Comparison of ENCODE assay signal across 33 mouse cellular contexts in genomic region chr17:63326227-63326626, GRCm38 (mm10).
DNase-seq lines count a peak whose midpoint lies in the region; ATAC-seq and TF ChIP-seq lines count a peak whose summit lies in the region.
"Had no signal": no experiment of that assay in that cellular context is flagged by ENCODE, and none has a peak within 500 bp of the region (broad histone marks: within the 10 kb centered on the region; RNA-seq: fewer than 3 reads in every experiment).

No protein-coding gene starts in this region.

- no peak for TF ChIP-seq CTCF in gastrocnemius, adult 2 months (IDR thresholded peaks at IDR 0.05)

- no peak overlapping the region for H3K9ac ChIP-seq in forebrain, embryonic 14.5 days (ENCODE audit: low read length)
- no peak overlapping the region for H3K9ac ChIP-seq in forebrain, embryonic 12.5 days
- H3K9ac ChIP-seq in forebrain, embryonic 16.5 days (replicated peaks; ENCODE audit: low read depth, low read length) = no peak overlapping the region
- H3K9ac ChIP-seq in midbrain, embryonic 11.5 days (ENCODE audit: low read length) = no peak overlapping the region
- H3K9ac ChIP-seq: embryonic facial prominence, embryonic 13.5 days; heart, embryonic 12.5 days; heart, embryonic 15.5 days; hindbrain, embryonic 13.5 days; intestine, embryonic 15.5 days had no signal

- no peak overlapping the region for H3K4me3 ChIP-seq in forebrain, embryonic 14.5 days (ENCODE audit: low read depth, low read length)
- H3K4me3 ChIP-seq in forebrain, embryonic 12.5 days (replicated peaks) = no peak overlapping the region
- H3K4me3 ChIP-seq in gastrocnemius, adult 2 months = peak overlapping the region; percentile 28
- no peak overlapping the region for H3K4me3 ChIP-seq in forebrain, embryonic 16.5 days (replicated peaks; ENCODE audit: low read length)
- no peak overlapping the region for H3K4me3 ChIP-seq in midbrain, embryonic 11.5 days (ENCODE audit: low read depth, low read length)
- H3K4me3 ChIP-seq: embryonic facial prominence, embryonic 10.5 days; embryonic facial prominence, embryonic 13.5 days; erythroblast, embryonic 14.5 days; heart, embryonic 12.5 days; heart, embryonic 15.5 days; hindbrain, embryonic 10.5 days; hindbrain, embryonic 13.5 days; intestine, embryonic 15.5 days had no signal

- intact Hi-C loops in gastrocnemius, adult 2 months (cut with DNase I) = no loop called here
- intact Hi-C loops in gastrocnemius, postnatal 36 days (cut with DNase I) = loop anchor here (5.0 kb wide), 1 partner anchor 41 kb away; no protein-coding TSS in a partner anchor

- H3K27ac ChIP-seq in forebrain, embryonic 14.5 days (ENCODE audit: low read depth, low read length) = no peak overlapping the region
- H3K27ac ChIP-seq in forebrain, embryonic 12.5 days = no peak overlapping the region
- H3K27ac ChIP-seq in gastrocnemius, adult 2 months = peak overlapping the region; percentile 77
- H3K27ac ChIP-seq in forebrain, embryonic 16.5 days (ENCODE audit: low read length) = peak overlapping the region; percentile 65
- no peak overlapping the region for H3K27ac ChIP-seq in midbrain, embryonic 11.5 days (ENCODE audit: low read depth, low read length)
- H3K27ac ChIP-seq: embryonic facial prominence, embryonic 10.5 days; embryonic facial prominence, embryonic 13.5 days; heart, embryonic 15.5 days; hindbrain, embryonic 10.5 days; hindbrain, embryonic 13.5 days; intestine, embryonic 15.5 days had no signal

- DNase-seq in forebrain, embryonic 14.5 days (ENCODE audit: low spot score) = peak; percentile 67
- DNase-seq in gastrocnemius, adult 2 months = no peak
- DNase-seq in gastrocnemius, postnatal 36 days = no peak
- peak; percentile 47 for DNase-seq in brain, adult 2 months (ENCODE audit: low read depth, low spot score)
- DNase-seq in left cerebral cortex, adult 8-10 months (ENCODE audit: low spot score in 2 of 2) = no peak
- DNase-seq in midbrain, embryonic 11.5 days (ENCODE audit: low spot score, missing footprints) = no peak
- DNase-seq: adrenal gland, postnatal 10 days; adrenal gland, postnatal 36 days; B cell, adult 2 months; cerebellum, adult 11-12 months; cerebellum, adult 8-10 months; cerebellum, postnatal 10 days; cerebellum, postnatal 36 days; embryo, embryonic 11 days; gastrocnemius, postnatal 14 days; heart, adult 18-20 months; heart, postnatal 10 days; heart, postnatal 36 days; kidney, adult 11 months had no signal

- no peaks in the 10 kb centered on the region for H3K4me1 ChIP-seq in forebrain, embryonic 14.5 days (ENCODE audit: control insufficient read depth, insufficient read depth, low read length)
- H3K4me1 ChIP-seq in forebrain, embryonic 12.5 days = peaks cover 6% of the 10 kb centered on the region
- H3K4me1 ChIP-seq in forebrain, embryonic 16.5 days (replicated peaks; ENCODE audit: control insufficient read depth, insufficient read depth, low read length) = peaks cover 11% of the 10 kb centered on the region
- H3K4me1 ChIP-seq in midbrain, embryonic 11.5 days (ENCODE audit: control insufficient read depth, insufficient read depth, low read length) = peaks cover 4% of the 10 kb centered on the region; the same call in 1 of the 2 replicates
- H3K4me1 ChIP-seq: intestine, embryonic 15.5 days had no signal

- peak; percentile 68; the same call in 1 of the 2 replicates for ATAC-seq in forebrain, embryonic 14.5 days
- ATAC-seq in forebrain, embryonic 12.5 days (ENCODE audit: low FRiP score) = no peak
- ATAC-seq in forebrain, embryonic 16.5 days = peak; percentile 81
- ATAC-seq in midbrain, embryonic 11.5 days (ENCODE audit: low FRiP score) = no peak
- ATAC-seq: hindbrain, embryonic 16.5 days; intestine, embryonic 15.5 days; Patski had no signal

- no peaks in the 10 kb centered on the region for H3K27me3 ChIP-seq in forebrain, embryonic 14.5 days (replicated peaks; ENCODE audit: control insufficient read depth, insufficient read depth, low read length)
- H3K27me3 ChIP-seq in forebrain, embryonic 12.5 days = no peaks in the 10 kb centered on the region
- H3K27me3 ChIP-seq in forebrain, embryonic 16.5 days (replicated peaks; ENCODE audit: control insufficient read depth, insufficient read depth, low read length) = no peaks in the 10 kb centered on the region
- H3K27me3 ChIP-seq in midbrain, embryonic 11.5 days (ENCODE audit: control insufficient read depth, insufficient read depth, low read length) = no peaks in the 10 kb centered on the region
- H3K27me3 ChIP-seq: CH12.LX; embryonic facial prominence, embryonic 13.5 days; heart, embryonic 12.5 days; heart, embryonic 15.5 days; hindbrain, embryonic 13.5 days; intestine, embryonic 15.5 days; Patski had no signal

- H3K36me3 ChIP-seq in forebrain, embryonic 14.5 days (ENCODE audit: control insufficient read depth, insufficient read depth, low read length) = no peaks in the 10 kb centered on the region
- H3K36me3 ChIP-seq in forebrain, embryonic 12.5 days (replicated peaks) = no peaks in the 10 kb centered on the region
- no peaks in the 10 kb centered on the region for H3K36me3 ChIP-seq in forebrain, embryonic 16.5 days (ENCODE audit: control insufficient read depth, insufficient read depth)
- no peaks in the 10 kb centered on the region for H3K36me3 ChIP-seq in midbrain, embryonic 11.5 days (ENCODE audit: control insufficient read depth, insufficient read depth, low read length)
- H3K36me3 ChIP-seq: embryonic facial prominence, embryonic 10.5 days; embryonic facial prominence, embryonic 13.5 days; heart, embryonic 12.5 days; heart, embryonic 15.5 days; hindbrain, embryonic 10.5 days; hindbrain, embryonic 13.5 days; intestine, embryonic 15.5 days had no signal

- H3K4me2 ChIP-seq in forebrain, embryonic 14.5 days (ENCODE audit: low read length) = no peak overlapping the region
- H3K4me2 ChIP-seq in forebrain, embryonic 12.5 days = no peak overlapping the region
- no peak overlapping the region for H3K4me2 ChIP-seq in forebrain, embryonic 16.5 days (ENCODE audit: low read length)
- H3K4me2 ChIP-seq in midbrain, embryonic 11.5 days = no peak overlapping the region
- H3K4me2 ChIP-seq: embryonic facial prominence, embryonic 13.5 days; heart, embryonic 12.5 days; heart, embryonic 15.5 days; hindbrain, embryonic 13.5 days; intestine, embryonic 15.5 days had no signal

- WGBS in forebrain, embryonic 14.5 days = 83% methylated on average over 5 of the region's 5 CpGs
- WGBS in forebrain, embryonic 12.5 days = 90% methylated on average over 5 of the region's 5 CpGs
- WGBS in forebrain, embryonic 16.5 days = 75% methylated on average over 5 of the region's 5 CpGs
- WGBS in midbrain, embryonic 11.5 days = 91% methylated on average over 5 of the region's 5 CpGs

- no peaks in the 10 kb centered on the region for H3K9me3 ChIP-seq in forebrain, embryonic 14.5 days (replicated peaks; ENCODE audit: control insufficient read depth, low read length)
- H3K9me3 ChIP-seq in forebrain, embryonic 12.5 days = no peaks in the 10 kb centered on the region
- no peaks in the 10 kb centered on the region for H3K9me3 ChIP-seq in forebrain, embryonic 16.5 days (ENCODE audit: control insufficient read depth, low read length)
- no peaks in the 10 kb centered on the region for H3K9me3 ChIP-seq in midbrain, embryonic 11.5 days (ENCODE audit: control insufficient read depth, low read length)
- H3K9me3 ChIP-seq: embryonic facial prominence, embryonic 10.5 days; embryonic facial prominence, embryonic 13.5 days; G1E; heart, embryonic 12.5 days; heart, embryonic 15.5 days; hindbrain, embryonic 10.5 days; hindbrain, embryonic 13.5 days; intestine, embryonic 15.5 days had no signal

Comparison
In these comparisons a context has a peak if more than half of its experiments do, and no peak if none do; other contexts are left out.
1. ATAC-seq: peak in forebrain, embryonic 14.5 days (single experiment) and forebrain, embryonic 16.5 days (single experiment); none in forebrain, embryonic 12.5 days (single experiment) and midbrain, embryonic 11.5 days (single experiment).
2. H3K27ac ChIP-seq: peak in gastrocnemius, adult 2 months (single experiment) and forebrain, embryonic 16.5 days (single experiment); none in forebrain, embryonic 14.5 days (single experiment), forebrain, embryonic 12.5 days (single experiment) and midbrain, embryonic 11.5 days (single experiment).
3. DNase-seq: peak in forebrain, embryonic 14.5 days (single experiment) and brain, adult 2 months (single experiment); none in gastrocnemius, adult 2 months (single experiment), gastrocnemius, postnatal 36 days (0 of 2), left cerebral cortex, adult 8-10 months (0 of 2) and midbrain, embryonic 11.5 days (single experiment).